Mouse (Mus musculus) thymus, postnatal 25 days (tissue): ENCODE data around the gene Unk.
A peak's percentile ranks its signal among the peaks of the same experiment; 100 is the strongest.

ENCODE experiments used
- DNase-seq: peaks from one replicate; pipeline ENCODE4 v3.0.0; 2022

The Unk gene

GRCm38 (mm10) chr11:116064187-116064867 is 34.2 kb downstream of the Unk start:
- DNase-seq, result no peak

- DNase-seq, result no peak
These were observed 35.2 kb downstream of the Unk start for GRCm38 (mm10) chr11:116065345-116065744.

- DNase-seq, result peak; percentile 50
These were observed 41.4 kb downstream of the Unk start for GRCm38 (mm10) chr11:116071510-116071909.

GRCm38 (mm10) chr11:116072608-116073007 is 42.5 kb downstream of the Unk start:
- DNase-seq, result no peak

- no peak for DNase-seq
These were observed 44.4 kb downstream of the Unk start for GRCm38 (mm10) chr11:116074436-116074991.

- DNase-seq, result no peak
These were observed 45.6 kb downstream of the Unk start for GRCm38 (mm10) chr11:116075539-116076265.

GRCm38 (mm10) chr11:116076266-116076540 is 46.1 kb downstream of the Unk start:
- peak; percentile 33 for DNase-seq

- peak; percentile 80 for DNase-seq
These were observed 46.7 kb downstream of the Unk start for GRCm38 (mm10) chr11:116076836-116077235.

GRCm38 (mm10) chr11:116077446-116078204 is 47.5 kb downstream of the Unk start, which contains the start of gene Unc13d:
Gene Unc13d (minus strand): TSS chr11:116077961.
- peak; percentile 81 for DNase-seq

GRCm38 (mm10) chr11:116078221-116078620 is 48.1 kb downstream of the Unk start:
- DNase-seq, result peak; percentile 95

- DNase-seq, result no peak
These were observed 48.7 kb downstream of the Unk start for GRCm38 (mm10) chr11:116078676-116079320.

- no peak for DNase-seq
These were observed 49.4 kb downstream of the Unk start for GRCm38 (mm10) chr11:116079511-116079910.

GRCm38 (mm10) chr11:116081081-116081480 is 51.0 kb downstream of the Unk start:
- peak; percentile 80 for DNase-seq

- no peak for DNase-seq
These were observed 53.1 kb downstream of the Unk start for GRCm38 (mm10) chr11:116083096-116083672.

GRCm38 (mm10) chr11:116084166-116084565 is 54.0 kb downstream of the Unk start:
- no peak for DNase-seq

- DNase-seq, result peak; percentile 97
These were observed 56.4 kb downstream of the Unk start, which contains the start of gene Wbp2 for GRCm38 (mm10) chr11:116086258-116087193. Gene Wbp2 (minus strand): TSS chr11:116086995.

- DNase-seq, result peak; percentile 90
These were observed 57.3 kb downstream of the Unk start for GRCm38 (mm10) chr11:116087194-116088130.

GRCm38 (mm10) chr11:116088188-116088587 is 58.1 kb downstream of the Unk start:
- DNase-seq, result no peak

- no peak for DNase-seq
These were observed 58.7 kb downstream of the Unk start for GRCm38 (mm10) chr11:116088741-116089394.

- no peak for DNase-seq
These were observed 59.4 kb downstream of the Unk start for GRCm38 (mm10) chr11:116089545-116089944.
